Mouse (Mus musculus) kidney, embryonic 14.5 days (tissue): ENCODE data around the gene Tent5a. TPM values are rescaled to one million over a fixed set of nuclear protein-coding genes. Genes with fewer than 3 reads are reported as not detected.

Experiments used
- ATAC-seq: fragments of 200-750 bp; cut with Nextera tagmentation; 2 replicates; pipeline ENCODE4 v1.8.0; 2017; ENCODE audit warnings: moderate number of reproducible peaks, mild to moderate bottlenecking, moderate TSS enrichment, moderate library complexity; ENCODE audit not compliant: low FRiP score, low TSS enrichment
- H3K27ac ChIP-seq: fragments of 300-500 bp; sonication (generic); 2 replicates; pipeline ENCODE4 v1.5.1; 2014; ENCODE audit warnings: low read depth, mild to moderate bottlenecking, low read length, moderate library complexity, mixed read lengths
- H3K27me3 ChIP-seq: fragments of 300-500 bp; sonication (generic); 2 replicates; pipeline ENCODE4 v1.6.1; 2014; ENCODE audit warnings: mild to moderate bottlenecking, low read length; ENCODE audit not compliant: control insufficient read depth, insufficient read depth
- H3K36me3 ChIP-seq: fragments of 300-500 bp; sonication (generic); 2 replicates; pipeline ENCODE4 v1.6.1; 2014; ENCODE audit warnings: low read length, mixed read lengths; ENCODE audit not compliant: control insufficient read depth, insufficient read depth
- H3K4me1 ChIP-seq: fragments of 300-500 bp; sonication (generic); 2 replicates; pipeline ENCODE4 v1.6.1; 2014; ENCODE audit warnings: low read length, mixed read lengths; ENCODE audit not compliant: control insufficient read depth, insufficient read depth
- H3K4me2 ChIP-seq: fragments of 300-500 bp; sonication (generic); replicated peaks from 2 replicates; pipeline ENCODE4 v1.6.1; 2014; ENCODE audit warnings: low read depth, mild to moderate bottlenecking, low read length
- H3K4me3 ChIP-seq: fragments of 300-500 bp; sonication (generic); 2 replicates; pipeline ENCODE4 v1.5.1; 2014; ENCODE audit warnings: mild to moderate bottlenecking, low read length
- H3K9ac ChIP-seq: fragments of 300-500 bp; sonication (generic); 2 replicates; pipeline ENCODE4 v1.6.1; 2014; ENCODE audit warnings: low read depth, mild to moderate bottlenecking, low read length, moderate library complexity
- H3K9me3 ChIP-seq: fragments of 300-500 bp; sonication (generic); 2 replicates; pipeline ENCODE4 v1.6.1; 2016; ENCODE audit warnings: low read length; ENCODE audit not compliant: control insufficient read depth
- WGBS: fragments of 180-500 bp; shearing (Covaris S2); extraction: QIAGEN DNeasy Blood & Tissue Kit; methylation state at CpG from one replicate; pipeline ENCODE4 v1.1.7; 2014; 5-methylcytosine and 5-hydroxymethylcytosine counted together
- polyA plus RNA-seq: library from polyadenylated mRNA; unstranded; fragments of >200 nt; fragmentation: Nextera tagmentation; extraction: Ambion mirVana; gene quantifications from 2 replicates; pipeline ENCODE4 v1.2.1, GENCODE M21; 2014

Gene Tent5a
- polyA plus RNA-seq, 1 experiment from 2014 or later: 2.6 TPM

DNA sequence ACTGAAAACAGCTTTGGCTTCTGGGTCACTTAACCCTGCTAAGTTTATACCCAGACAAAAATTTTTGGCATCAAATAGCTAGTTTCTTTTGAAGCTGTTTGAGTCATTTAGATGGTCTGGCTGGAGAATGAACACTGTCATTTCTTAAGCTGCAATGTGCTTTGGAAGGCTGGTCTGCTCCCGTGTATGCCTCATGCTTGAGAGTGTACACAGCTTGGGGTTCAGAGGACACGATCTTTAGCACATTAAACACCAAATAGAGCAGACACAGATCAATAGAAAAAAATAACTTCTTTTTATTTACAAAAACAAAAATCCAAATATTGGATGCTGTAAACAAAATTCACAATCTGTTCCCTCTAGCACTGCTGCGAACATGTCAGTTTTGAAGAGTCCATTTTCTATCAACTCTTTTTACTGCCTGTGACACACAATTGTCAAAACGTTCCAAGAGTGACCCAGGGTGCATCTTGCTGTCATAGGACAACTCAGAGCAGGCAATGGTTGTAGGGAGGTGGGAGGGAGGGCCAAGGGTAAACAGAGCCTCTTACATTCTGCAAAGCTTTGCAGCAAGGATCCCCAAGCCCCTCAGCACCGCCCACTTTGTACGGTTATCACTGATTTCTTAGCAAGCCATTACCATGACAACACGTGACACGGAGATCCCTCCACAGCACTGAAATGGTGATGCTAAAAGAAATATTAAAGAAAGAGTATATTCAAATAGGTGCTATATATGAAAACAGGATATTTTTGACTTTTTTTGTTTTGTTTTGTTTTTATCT, 6.8 kb downstream of the Tent5a start:
- no peaks in the 10 kb centered on the region for H3K4me1 ChIP-seq
- no peak overlapping the region for H3K4me3 ChIP-seq
- H3K9ac ChIP-seq: no peak overlapping the region
- H3K27me3 ChIP-seq: no peaks in the 10 kb centered on the region; the same call in none of the 2 replicates
- no peaks in the 10 kb centered on the region for H3K9me3 ChIP-seq
- ATAC-seq: no peak
- H3K36me3 ChIP-seq: no peaks in the 10 kb centered on the region
- 72% methylated on average over 8 of the region's 8 CpGs for WGBS
- H3K4me2 ChIP-seq: no peak overlapping the region
- no peak overlapping the region for H3K27ac ChIP-seq

DNA sequence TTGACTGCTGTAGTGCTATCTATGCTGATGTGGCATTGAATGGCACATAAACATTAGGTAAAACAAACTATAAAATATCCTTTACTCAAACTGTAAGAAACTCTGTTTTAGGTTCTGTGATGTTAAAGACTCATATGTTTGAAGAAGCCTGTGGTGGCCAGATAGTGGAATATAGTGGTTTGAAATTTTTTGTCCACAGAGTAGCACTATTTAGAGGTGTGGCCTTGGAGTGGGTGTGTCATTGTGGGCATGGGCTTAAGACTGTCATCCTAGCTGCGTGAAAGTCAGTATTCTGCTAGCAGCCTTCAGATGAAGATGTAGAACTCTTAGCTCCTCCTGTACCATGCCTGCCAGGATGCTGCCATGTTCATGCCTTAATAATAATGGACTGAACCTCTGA, 11.0 kb downstream of the Tent5a start:
- no peak overlapping the region for H3K4me3 ChIP-seq
- H3K27ac ChIP-seq: no peak overlapping the region
- H3K27me3 ChIP-seq: no peaks in the 10 kb centered on the region; the same call in 1 of the 2 replicates
- 74% methylated on average over 1 of the region's 1 CpGs for WGBS
- no peak overlapping the region for H3K4me2 ChIP-seq
- no peaks in the 10 kb centered on the region for H3K36me3 ChIP-seq
- H3K9ac ChIP-seq: no peak overlapping the region
- H3K4me1 ChIP-seq: no peaks in the 10 kb centered on the region
- ATAC-seq: no peak
- no peaks in the 10 kb centered on the region for H3K9me3 ChIP-seq

DNA sequence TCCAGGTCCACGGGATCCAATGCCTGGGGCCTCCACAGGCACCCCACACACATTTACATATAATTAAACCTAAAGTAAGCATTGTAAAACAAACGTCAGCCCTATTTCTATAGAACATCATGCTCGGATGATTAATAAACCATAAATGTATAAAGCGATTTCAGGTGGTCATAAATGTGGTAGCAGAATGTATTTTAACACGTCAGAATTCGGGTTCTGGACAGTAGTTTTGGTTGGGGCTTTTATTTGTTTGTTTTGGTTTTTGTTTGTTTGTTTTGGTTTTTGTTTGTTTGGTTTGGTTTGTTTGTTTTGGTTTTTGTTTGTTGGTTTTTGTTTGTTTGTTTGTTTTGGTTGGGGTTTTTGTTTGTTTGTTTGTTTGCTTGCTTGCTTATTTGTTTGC, 14.7 kb downstream of the Tent5a start, which contains the start of gene Gm11114:
Gene Gm11114 (plus strand): TSS at position 301 of the 400 bp plus-strand sequence.
- no peak within 1 kb of the TSS for H3K9ac ChIP-seq
- H3K27me3 ChIP-seq: no peaks in the 10 kb centered on the region; the same call in 1 of the 2 replicates
- WGBS: 85% methylated on average over 6 of the region's 6 CpGs
- H3K4me2 ChIP-seq: no peak within 1 kb of the TSS
- no peaks in the 10 kb centered on the region for H3K9me3 ChIP-seq
- ATAC-seq: no peak
- H3K27ac ChIP-seq: no peak within 1 kb of the TSS
- H3K4me1 ChIP-seq: no peaks in the 10 kb centered on the region
- no peaks in the 10 kb centered on the region for H3K36me3 ChIP-seq
- no peak within 1 kb of the TSS for H3K4me3 ChIP-seq

DNA sequence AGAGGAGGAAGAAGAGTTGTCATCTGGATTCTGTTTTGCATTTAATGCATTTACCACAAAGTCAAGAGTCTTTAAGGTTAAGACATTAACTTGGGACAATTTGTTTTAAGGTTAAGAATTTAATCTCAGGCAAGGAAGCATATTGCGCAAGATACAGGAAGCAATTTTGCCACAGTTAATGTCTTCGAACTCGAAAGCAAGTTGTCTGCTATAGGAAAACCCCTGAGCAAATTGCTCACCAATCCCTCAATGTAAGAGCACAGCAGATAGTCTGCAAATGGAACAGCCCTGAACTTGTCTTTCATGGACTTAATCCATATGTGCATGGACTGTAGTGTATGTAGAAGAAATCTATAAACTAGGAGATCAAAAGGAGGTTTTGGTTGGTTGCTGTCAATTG, 23.8 kb downstream of the Tent5a start:
- H3K4me1 ChIP-seq: no peaks in the 10 kb centered on the region
- H3K9ac ChIP-seq: no peak overlapping the region
- H3K4me2 ChIP-seq: no peak overlapping the region
- no peaks in the 10 kb centered on the region for H3K36me3 ChIP-seq
- WGBS: 84% methylated on average over 3 of the region's 3 CpGs
- no peak overlapping the region for H3K27ac ChIP-seq
- no peaks in the 10 kb centered on the region for H3K9me3 ChIP-seq
- H3K4me3 ChIP-seq: no peak overlapping the region
- H3K27me3 ChIP-seq: no peaks in the 10 kb centered on the region
- no peak for ATAC-seq

DNA sequence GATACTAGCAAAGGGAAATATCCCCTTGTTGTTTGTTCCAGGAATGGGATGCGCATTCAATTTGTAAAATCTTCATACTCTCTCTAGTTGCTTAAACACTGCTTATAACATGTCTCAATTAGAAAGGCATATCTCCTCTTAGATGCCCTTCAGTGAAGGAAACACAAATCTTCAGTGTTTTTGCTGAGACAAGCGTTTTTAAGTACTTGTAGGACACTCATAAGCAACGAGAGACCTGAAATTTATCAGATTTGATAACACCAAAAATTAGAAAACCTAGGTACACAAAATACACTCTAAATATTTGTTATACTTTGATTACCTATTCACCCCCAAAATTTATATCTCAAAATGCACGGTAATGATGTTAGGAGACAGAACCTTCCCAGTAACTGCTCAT, 24.3 kb downstream of the Tent5a start:
- WGBS: 84% methylated on average over 4 of the region's 4 CpGs
- H3K36me3 ChIP-seq: no peaks in the 10 kb centered on the region
- no peak overlapping the region for H3K27ac ChIP-seq
- H3K9me3 ChIP-seq: no peaks in the 10 kb centered on the region
- H3K9ac ChIP-seq: no peak overlapping the region
- no peaks in the 10 kb centered on the region for H3K27me3 ChIP-seq
- no peak overlapping the region for H3K4me2 ChIP-seq
- no peaks in the 10 kb centered on the region for H3K4me1 ChIP-seq
- ATAC-seq: no peak
- no peak overlapping the region for H3K4me3 ChIP-seq

DNA sequence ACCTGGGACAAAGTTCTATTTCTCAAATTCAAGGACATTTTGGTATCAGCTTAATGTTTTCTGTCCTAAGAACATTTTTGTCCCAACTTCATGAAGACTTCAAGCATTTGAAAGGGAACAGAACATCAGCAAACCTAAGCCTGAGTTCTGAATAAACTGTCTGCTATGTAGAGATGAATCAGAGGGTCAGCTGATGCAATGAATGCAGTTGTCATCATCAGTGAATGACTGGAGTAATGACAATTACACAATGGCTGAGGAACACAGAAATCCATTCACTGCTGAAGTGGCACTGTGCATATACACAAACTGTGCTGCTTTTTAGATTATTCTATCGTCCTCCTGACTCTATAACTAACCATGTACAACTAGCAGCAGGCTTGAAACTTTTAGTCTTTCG, 53.0 kb downstream of the Tent5a start:
- no peak for ATAC-seq
- H3K9ac ChIP-seq: no peak overlapping the region
- 82% methylated on average over 2 of the region's 2 CpGs for WGBS
- H3K4me2 ChIP-seq: no peak overlapping the region
- no peak overlapping the region for H3K27ac ChIP-seq
- no peaks in the 10 kb centered on the region for H3K4me1 ChIP-seq
- no peaks in the 10 kb centered on the region for H3K36me3 ChIP-seq
- H3K27me3 ChIP-seq: no peaks in the 10 kb centered on the region
- no peaks in the 10 kb centered on the region for H3K9me3 ChIP-seq
- no peak overlapping the region for H3K4me3 ChIP-seq

Other genes starting within 250 kb of the Tent5a start
- not detected in 2 replicates for gene Gm11114, start 14.6 kb downstream of the Tent5a start, polyA plus RNA-seq